Mouse (Mus musculus) neural tube, embryonic 15.5 days (tissue): Measurements from ENCODE around the gene Fbxo24. TPM values are rescaled to one million over a fixed set of nuclear protein-coding genes. Genes with fewer than 3 reads are reported as not detected.

Experiments used
- ATAC-seq: fragments of 200-750 bp; cut with Nextera tagmentation; 2 replicates; pipeline ENCODE4 v1.8.0; 2017; ENCODE audit warnings: mild to moderate bottlenecking, moderate TSS enrichment, moderate library complexity; ENCODE audit not compliant: low FRiP score
- H3K27ac ChIP-seq: fragments of 300-500 bp; sonication (generic); replicated peaks from 2 replicates; pipeline ENCODE4 v1.5.1; 2015; ENCODE audit warnings: mild to moderate bottlenecking, inconsistent platforms
- H3K27me3 ChIP-seq: fragments of 300-500 bp; sonication (generic); replicated peaks from 2 replicates; pipeline ENCODE4 v1.6.1; 2015; ENCODE audit warnings: inconsistent platforms
- H3K36me3 ChIP-seq: fragments of 300-500 bp; sonication (generic); 2 replicates; pipeline ENCODE4 v1.6.1; 2015; ENCODE audit warnings: inconsistent platforms
- H3K4me1 ChIP-seq: fragments of 300-500 bp; sonication (generic); 2 replicates; pipeline ENCODE4 v1.6.1; 2015; ENCODE audit warnings: inconsistent platforms
- H3K4me2 ChIP-seq: fragments of 300-500 bp; sonication (generic); 2 replicates; pipeline ENCODE4 v1.6.1; 2015; ENCODE audit warnings: inconsistent platforms, mild to moderate bottlenecking, moderate library complexity
- H3K4me3 ChIP-seq: fragments of 300-500 bp; sonication (generic); replicated peaks from 2 replicates; pipeline ENCODE4 v1.5.1; 2015; ENCODE audit warnings: mild to moderate bottlenecking, inconsistent platforms
- H3K9ac ChIP-seq: fragments of 300-500 bp; sonication (generic); replicated peaks from 2 replicates; pipeline ENCODE4 v1.6.1; 2015; ENCODE audit warnings: mild to moderate bottlenecking, inconsistent platforms
- H3K9me3 ChIP-seq: fragments of 300-500 bp; sonication (generic); replicated peaks from 2 replicates; pipeline ENCODE4 v1.6.1; 2016; ENCODE audit warnings: inconsistent platforms
- WGBS: fragments of 180-500 bp; shearing (Covaris S2); methylation state at CpG from one replicate; pipeline ENCODE4 v1.1.7; 2015; ENCODE audit warnings: mixed read lengths; 5-methylcytosine and 5-hydroxymethylcytosine counted together
- polyA plus RNA-seq: library from polyadenylated mRNA; unstranded; fragments of >200 nt; fragmentation: Nextera tagmentation; extraction: Ambion mirVana; gene quantifications from 2 replicates; pipeline ENCODE4 v1.2.1, GENCODE M21; 2015

Gene Fbxo24
- polyA plus RNA-seq, 1 experiment from 2014 or later = 0.09 TPM

GRCm38 (mm10) chr5:137599600-137599999 is 29.2 kb downstream of the Fbxo24 start:
- 83% methylated on average over 9 of the region's 9 CpGs for WGBS
- ATAC-seq = no peak

GRCm38 (mm10) chr5:137598100-137598826 is 30.5 kb downstream of the Fbxo24 start:
- H3K36me3 ChIP-seq = peaks cover 12% of the 10 kb centered on the region
- no peak overlapping the region for H3K27ac ChIP-seq
- H3K4me1 ChIP-seq = peaks cover 30% of the 10 kb centered on the region
- 95% methylated on average over 2 of the region's 2 CpGs for WGBS
- H3K4me3 ChIP-seq = no peak overlapping the region
- no peaks in the 10 kb centered on the region for H3K27me3 ChIP-seq
- no peaks in the 10 kb centered on the region for H3K9me3 ChIP-seq
- H3K9ac ChIP-seq = no peak overlapping the region
- ATAC-seq = no peak
- H3K4me2 ChIP-seq = no peak overlapping the region

More at GRCm38 (mm10) chr5:137599600-137599999, 29.2 kb downstream of the Fbxo24 start:
- no peaks in the 10 kb centered on the region for H3K27me3 ChIP-seq
- H3K36me3 ChIP-seq = peaks cover 12% of the 10 kb centered on the region
- peak overlapping the region; percentile 85 for H3K4me3 ChIP-seq
- H3K4me1 ChIP-seq = peaks cover 30% of the 10 kb centered on the region
- peak overlapping the region; percentile 87 for H3K9ac ChIP-seq
- no peaks in the 10 kb centered on the region for H3K9me3 ChIP-seq
- H3K4me2 ChIP-seq = peak overlapping the region; percentile 90
- no peak overlapping the region for H3K27ac ChIP-seq

- no peak overlapping the region for H3K4me2 ChIP-seq
- no peaks in the 10 kb centered on the region for H3K9me3 ChIP-seq
Observed at GRCm38 (mm10) chr5:137597625-137598024, 31.2 kb downstream of the Fbxo24 start.

DNA sequence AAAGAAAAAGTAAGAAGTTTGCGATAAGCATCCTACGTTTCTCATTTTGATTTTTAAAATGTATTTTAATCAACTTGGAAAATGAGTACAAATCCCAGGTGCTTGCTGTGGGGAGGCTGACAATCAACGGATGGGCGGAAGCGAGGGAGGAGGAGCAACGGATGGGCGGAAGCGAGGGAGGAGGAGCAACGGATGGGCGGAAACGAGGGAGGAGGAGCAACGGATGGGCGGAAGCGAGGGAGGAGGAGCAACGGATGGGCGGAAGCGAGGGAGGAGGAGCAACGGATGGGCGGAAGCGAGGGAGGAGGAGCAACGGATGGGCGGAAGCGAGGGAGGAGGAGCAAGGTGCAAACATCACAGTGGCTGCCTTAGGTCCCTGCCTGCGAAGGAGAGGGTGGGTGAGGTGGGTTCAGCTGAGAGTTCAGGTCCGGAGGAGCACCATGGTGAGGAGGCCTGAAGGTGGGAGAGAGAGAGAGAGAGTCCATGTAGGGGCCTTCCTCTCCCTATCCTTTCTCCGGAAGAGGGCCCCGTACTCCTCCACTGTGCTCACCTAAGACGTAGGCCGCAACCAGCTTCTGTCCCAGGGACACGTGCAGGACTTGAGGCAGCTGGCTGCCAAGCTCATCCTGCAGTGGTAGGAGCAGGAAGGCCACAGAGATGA is 32.1 kb downstream of the Fbxo24 start:
- Histone ChIP-seq H3K27ac (no peak overlapping the region), H3K4me2 (peak overlapping the region; percentile 45), H3K9me3 (no peaks in the 10 kb centered on the region), H3K4me3 (0 out of 2 replicates have a peak overlapping the region, but pooled peaks have one; percentile 6), H3K4me1 (peaks cover 22% of the 10 kb centered on the region), H3K9ac (no peak overlapping the region), H3K36me3 (peaks cover 12% of the 10 kb centered on the region), H3K27me3 (no peaks in the 10 kb centered on the region)
- 28% methylated on average over 29 of the region's 30 CpGs for WGBS
- no peak for ATAC-seq

More at GRCm38 (mm10) chr5:137597625-137598024, 31.2 kb downstream of the Fbxo24 start:
- H3K9ac ChIP-seq = no peak overlapping the region
- H3K36me3 ChIP-seq = peaks cover 12% of the 10 kb centered on the region
- H3K27ac ChIP-seq = no peak overlapping the region
- no peaks in the 10 kb centered on the region for H3K27me3 ChIP-seq
- no peak for ATAC-seq
- WGBS = 97% methylated on average over 6 of the region's 6 CpGs
- H3K4me3 ChIP-seq = no peak overlapping the region
- H3K4me1 ChIP-seq = peaks cover 28% of the 10 kb centered on the region

DNA sequence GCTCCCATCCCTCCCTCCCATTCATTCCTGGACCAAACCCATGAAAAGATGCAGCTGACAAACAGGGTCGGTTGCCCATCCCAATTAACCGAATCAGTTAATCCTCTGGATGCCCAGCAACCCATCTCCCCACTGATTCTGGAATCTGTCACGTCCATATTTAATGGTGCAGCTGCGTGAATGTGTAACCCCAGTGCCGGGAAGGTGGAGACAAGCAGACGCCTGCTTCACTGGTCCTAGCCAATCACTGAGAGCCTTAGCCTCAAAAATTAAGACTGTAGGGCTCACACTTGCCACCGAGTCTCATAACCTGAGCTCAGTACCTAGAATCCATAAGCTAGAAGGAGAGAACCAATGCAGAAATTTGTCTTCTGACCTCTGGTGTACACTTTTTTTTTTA is 32.9 kb downstream of the Fbxo24 start:
- no peak overlapping the region for H3K4me2 ChIP-seq
- no peaks in the 10 kb centered on the region for H3K27me3 ChIP-seq
- H3K9ac ChIP-seq = no peak overlapping the region
- H3K36me3 ChIP-seq = peaks cover 12% of the 10 kb centered on the region
- H3K4me1 ChIP-seq = peaks cover 18% of the 10 kb centered on the region
- no peak for ATAC-seq
- 73% methylated on average over 7 of the region's 7 CpGs for WGBS
- no peaks in the 10 kb centered on the region for H3K9me3 ChIP-seq
- H3K4me3 ChIP-seq = no peak overlapping the region
- no peak overlapping the region for H3K27ac ChIP-seq

DNA sequence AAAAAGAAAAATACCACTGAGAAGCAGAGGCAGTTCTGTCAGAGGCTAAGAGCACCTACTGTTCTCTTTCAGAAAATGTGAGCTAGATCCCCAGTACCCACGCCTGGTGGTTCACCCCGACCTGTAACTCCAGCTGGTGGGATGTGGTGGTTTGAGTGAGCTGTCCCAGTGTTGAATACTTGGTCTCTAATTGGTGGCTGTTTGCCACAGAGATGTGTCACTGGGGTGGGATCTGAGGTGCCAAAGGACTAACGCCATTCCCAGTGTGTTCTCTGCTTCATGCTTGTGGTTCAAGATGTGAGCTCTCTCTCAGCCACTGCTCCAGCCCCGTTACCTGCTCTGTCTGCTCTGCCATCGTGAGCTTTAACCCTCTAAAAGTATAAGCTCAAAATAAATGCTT is 38.3 kb downstream of the Fbxo24 start:
- H3K27ac ChIP-seq = no peak overlapping the region
- H3K27me3 ChIP-seq = no peaks in the 10 kb centered on the region
- no peaks in the 10 kb centered on the region for H3K4me1 ChIP-seq
- 0 out of 2 replicates have a peak, but pooled peaks cover under 1% of the 10 kb centered on the region for H3K36me3 ChIP-seq
- 86% methylated on average over 5 of the region's 5 CpGs for WGBS
- H3K4me3 ChIP-seq = no peak overlapping the region
- H3K9me3 ChIP-seq = no peaks in the 10 kb centered on the region
- ATAC-seq = no peak
- H3K4me2 ChIP-seq = no peak overlapping the region
- H3K9ac ChIP-seq = no peak overlapping the region

DNA sequence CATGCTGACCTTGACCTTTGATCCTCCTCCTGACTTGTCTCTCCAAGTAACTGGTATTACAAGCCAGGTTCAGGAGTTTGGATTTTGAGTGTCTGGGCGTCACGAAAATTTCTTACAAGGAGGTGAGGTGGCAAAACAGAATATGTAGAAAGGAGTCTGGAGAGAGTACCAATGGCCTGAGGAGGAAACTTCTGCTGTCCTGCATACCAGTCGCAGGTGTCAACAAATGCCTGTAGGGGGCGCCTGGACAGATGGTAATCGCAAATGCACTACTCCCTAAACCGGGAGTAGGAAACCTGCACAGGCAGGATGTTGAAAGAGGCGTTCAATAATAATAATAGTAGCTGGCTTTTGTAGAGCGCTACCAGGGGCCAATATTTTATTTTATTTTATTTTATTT is 43.8 kb downstream of the Fbxo24 start:
- WGBS = 35% methylated on average over 8 of the region's 8 CpGs
- H3K27me3 ChIP-seq = no peaks in the 10 kb centered on the region
- H3K9me3 ChIP-seq = no peaks in the 10 kb centered on the region
- H3K27ac ChIP-seq = no peak overlapping the region
- no peak overlapping the region for H3K4me2 ChIP-seq
- no peak overlapping the region for H3K9ac ChIP-seq
- no peak overlapping the region for H3K4me3 ChIP-seq
- ATAC-seq = no peak
- peaks cover 17% of the 10 kb centered on the region for H3K4me1 ChIP-seq
- no peaks in the 10 kb centered on the region for H3K36me3 ChIP-seq

DNA sequence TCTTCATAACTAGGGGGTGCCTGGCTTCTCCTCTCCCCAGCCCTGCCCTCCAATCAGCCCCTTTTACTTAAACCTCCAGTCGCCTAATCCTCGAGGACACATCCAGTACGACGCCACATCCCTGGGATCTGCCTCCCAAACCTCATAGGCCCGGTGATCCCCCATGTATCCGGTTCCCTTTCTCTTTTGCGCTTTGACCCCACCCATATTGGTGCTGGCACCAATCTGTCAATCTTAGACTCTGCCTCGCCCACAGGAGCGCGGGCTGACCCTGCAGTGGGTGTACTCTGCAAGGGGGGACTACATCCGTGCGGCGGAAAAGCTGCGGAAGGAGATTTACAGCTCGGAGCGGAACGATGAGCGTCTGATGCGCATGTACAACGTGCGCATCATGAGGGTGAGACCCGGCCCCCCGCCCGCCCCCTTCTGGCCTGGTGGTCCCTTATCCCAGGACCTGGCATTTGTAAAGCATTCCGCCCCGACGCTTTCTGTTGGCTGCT is 45.1 kb downstream of the Fbxo24 start:
- no peaks in the 10 kb centered on the region for H3K36me3 ChIP-seq
- H3K27me3 ChIP-seq = no peaks in the 10 kb centered on the region
- peak overlapping the region; percentile 82 for H3K27ac ChIP-seq
- H3K4me2 ChIP-seq = peak overlapping the region; percentile 63
- peak; percentile 89 for ATAC-seq
- H3K4me3 ChIP-seq = peak overlapping the region; percentile 42
- H3K9me3 ChIP-seq = no peaks in the 10 kb centered on the region
- H3K9ac ChIP-seq = peak overlapping the region; percentile 48
- WGBS = 14% methylated on average over 27 of the region's 27 CpGs
- H3K4me1 ChIP-seq = peaks cover 17% of the 10 kb centered on the region

DNA sequence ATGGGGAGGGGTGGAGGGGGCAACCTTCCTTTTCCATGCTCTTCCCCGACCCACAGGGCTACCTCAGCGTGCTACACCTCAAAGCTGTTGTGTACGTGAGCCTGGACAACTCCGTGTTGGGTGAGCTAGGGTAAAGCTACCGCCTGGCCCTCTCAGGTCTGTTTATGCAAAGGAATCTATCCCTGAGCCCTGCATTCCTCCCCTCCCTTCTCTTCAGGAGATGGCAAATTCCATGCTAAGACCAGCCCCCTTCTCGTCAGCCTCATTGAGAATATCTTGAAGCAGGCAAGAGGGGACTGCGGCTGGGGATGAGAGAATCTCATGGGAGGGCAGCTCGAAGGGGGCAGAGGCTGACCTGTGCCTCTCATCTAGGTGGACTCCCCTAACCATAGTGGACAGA is 46.1 kb downstream of the Fbxo24 start:
- peak overlapping the region; percentile 42; the same call in 1 of the 2 replicates for H3K4me3 ChIP-seq
- no peak for ATAC-seq
- H3K27me3 ChIP-seq = no peaks in the 10 kb centered on the region
- H3K9me3 ChIP-seq = no peaks in the 10 kb centered on the region
- peak overlapping the region; percentile 48; the same call in 1 of the 2 replicates for H3K9ac ChIP-seq
- H3K4me2 ChIP-seq = peak overlapping the region; percentile 63
- peaks cover 17% of the 10 kb centered on the region for H3K4me1 ChIP-seq
- 48% methylated on average over 8 of the region's 8 CpGs for WGBS
- H3K27ac ChIP-seq = peak overlapping the region; percentile 82
- H3K36me3 ChIP-seq = no peaks in the 10 kb centered on the region

GRCm38 (mm10) chr5:137580246-137580645 is 48.6 kb downstream of the Fbxo24 start:
- no peak overlapping the region for H3K9ac ChIP-seq
- H3K4me2 ChIP-seq = no peak overlapping the region
- no peak overlapping the region for H3K27ac ChIP-seq
- WGBS = 89% methylated on average over 6 of the region's 6 CpGs
- H3K36me3 ChIP-seq = no peaks in the 10 kb centered on the region
- ATAC-seq = no peak
- no peaks in the 10 kb centered on the region for H3K27me3 ChIP-seq
- no peaks in the 10 kb centered on the region for H3K9me3 ChIP-seq
- H3K4me3 ChIP-seq = no peak overlapping the region
- peaks cover 17% of the 10 kb centered on the region for H3K4me1 ChIP-seq

GRCm38 (mm10) chr5:137574470-137574901 is 54.3 kb downstream of the Fbxo24 start:
- Histone ChIP-seq H3K4me1 (peaks cover 8% of the 10 kb centered on the region; the same call in 1 of the 2 replicates), H3K4me2 (peak overlapping the region; percentile 60), H3K36me3 (no peaks in the 10 kb centered on the region), H3K4me3 (peak overlapping the region; percentile 28), H3K27ac (0 out of 2 replicates have a peak overlapping the region, but pooled peaks have one; percentile 18), H3K27me3 (no peaks in the 10 kb centered on the region), H3K9me3 (no peaks in the 10 kb centered on the region), H3K9ac (peak overlapping the region; percentile 23; the same call in 1 of the 2 replicates)
- WGBS = 10% methylated on average over 27 of the region's 27 CpGs
- no peak for ATAC-seq
